Mouse (Mus musculus) urinary bladder, adult 18-20 months (tissue): ENCODE data around the gene Ces3a.
"Not testable (repeated sequence)": the region's sequence is repeated elsewhere in the genome, so short reads cannot be mapped to it uniquely, and the experiment has no call there.

Experiments
- DNase-seq, 2 experiments: peaks; one replicate each; pipeline ENCODE4 v3.0.0; 2022; ENCODE audit warnings: low spot score in 2 of 2, mixed read lengths in 2 of 2

Ces3a gene

GRCm38 (mm10) chr8:105093992-105094391, 45.6 kb downstream of the Ces3a start:
- DNase-seq = no peak

- not testable (repeated sequence) for DNase-seq
Observed at GRCm38 (mm10) chr8:105102101-105102785, 53.8 kb downstream of the Ces3a start.

- DNase-seq = not testable (repeated sequence)
Observed at GRCm38 (mm10) chr8:105103701-105104100, 55.3 kb downstream of the Ces3a start.

- no peak for DNase-seq
Observed at GRCm38 (mm10) chr8:105104220-105104619, 55.8 kb downstream of the Ces3a start.
